Mouse (Mus musculus) hindbrain, embryonic 16.5 days (tissue): ENCODE measurements around the gene Kif6. TPM values are rescaled to one million over a fixed set of nuclear protein-coding genes. Genes with fewer than 3 reads are reported as not detected.

Experiments used
- ATAC-seq: fragments of 200-750 bp; cut with Nextera tagmentation; 2 replicates; pipeline ENCODE4 v1.8.0; 2017; ENCODE audit warnings: moderate TSS enrichment, moderate library complexity
- H3K27ac ChIP-seq: fragments of 300-500 bp; sonication (generic); 2 replicates; pipeline ENCODE4 v1.5.1; 2014; ENCODE audit warnings: low read depth, mild to moderate bottlenecking, control low read depth, low read length, moderate library complexity
- H3K27me3 ChIP-seq: fragments of 300-500 bp; sonication (generic); replicated peaks from 2 replicates; pipeline ENCODE4 v1.6.1; 2014; ENCODE audit warnings: low read length; ENCODE audit not compliant: control insufficient read depth, insufficient read depth
- H3K36me3 ChIP-seq: fragments of 300-500 bp; sonication (generic); 2 replicates; pipeline ENCODE4 v1.6.1; 2014; ENCODE audit warnings: mild to moderate bottlenecking, low read length, moderate library complexity, mixed read lengths; ENCODE audit not compliant: control insufficient read depth, insufficient read depth
- H3K4me1 ChIP-seq: fragments of 300-500 bp; sonication (generic); 2 replicates; pipeline ENCODE4 v1.6.1; 2014; ENCODE audit warnings: low read depth, low read length; ENCODE audit not compliant: control insufficient read depth, insufficient read depth
- H3K4me2 ChIP-seq: fragments of 300-500 bp; sonication (generic); 2 replicates; pipeline ENCODE4 v1.6.1; 2014; ENCODE audit warnings: mild to moderate bottlenecking, low read length, control low read depth, moderate library complexity
- H3K4me3 ChIP-seq: fragments of 300-500 bp; sonication (generic); 2 replicates; pipeline ENCODE4 v1.5.1; 2014; ENCODE audit warnings: mild to moderate bottlenecking, low read length, control low read depth, moderate library complexity
- H3K9ac ChIP-seq: fragments of 300-500 bp; sonication (generic); 2 replicates; pipeline ENCODE4 v1.6.1; 2014; ENCODE audit warnings: low read depth, mild to moderate bottlenecking, control low read depth, low read length, moderate library complexity
- H3K9me3 ChIP-seq: fragments of 300-500 bp; sonication (generic); 2 replicates; pipeline ENCODE4 v1.6.1; 2014; ENCODE audit warnings: mild to moderate bottlenecking, low read length, moderate library complexity; ENCODE audit not compliant: control insufficient read depth
- WGBS: fragments of 180-500 bp; shearing (Covaris S2); extraction: QIAGEN DNeasy Blood & Tissue Kit; methylation state at CpG from one replicate; pipeline ENCODE4 v1.1.7; 2014; 5-methylcytosine and 5-hydroxymethylcytosine counted together
- polyA plus RNA-seq: library from polyadenylated mRNA; unstranded; fragments of >200 nt; fragmentation: Nextera tagmentation; extraction: Ambion mirVana; gene quantifications from 2 replicates; pipeline ENCODE4 v1.2.1, GENCODE M21; 2015

The Kif6 gene
- polyA plus RNA-seq, 1 experiment from 2014 or later: 2.0 TPM

DNA sequence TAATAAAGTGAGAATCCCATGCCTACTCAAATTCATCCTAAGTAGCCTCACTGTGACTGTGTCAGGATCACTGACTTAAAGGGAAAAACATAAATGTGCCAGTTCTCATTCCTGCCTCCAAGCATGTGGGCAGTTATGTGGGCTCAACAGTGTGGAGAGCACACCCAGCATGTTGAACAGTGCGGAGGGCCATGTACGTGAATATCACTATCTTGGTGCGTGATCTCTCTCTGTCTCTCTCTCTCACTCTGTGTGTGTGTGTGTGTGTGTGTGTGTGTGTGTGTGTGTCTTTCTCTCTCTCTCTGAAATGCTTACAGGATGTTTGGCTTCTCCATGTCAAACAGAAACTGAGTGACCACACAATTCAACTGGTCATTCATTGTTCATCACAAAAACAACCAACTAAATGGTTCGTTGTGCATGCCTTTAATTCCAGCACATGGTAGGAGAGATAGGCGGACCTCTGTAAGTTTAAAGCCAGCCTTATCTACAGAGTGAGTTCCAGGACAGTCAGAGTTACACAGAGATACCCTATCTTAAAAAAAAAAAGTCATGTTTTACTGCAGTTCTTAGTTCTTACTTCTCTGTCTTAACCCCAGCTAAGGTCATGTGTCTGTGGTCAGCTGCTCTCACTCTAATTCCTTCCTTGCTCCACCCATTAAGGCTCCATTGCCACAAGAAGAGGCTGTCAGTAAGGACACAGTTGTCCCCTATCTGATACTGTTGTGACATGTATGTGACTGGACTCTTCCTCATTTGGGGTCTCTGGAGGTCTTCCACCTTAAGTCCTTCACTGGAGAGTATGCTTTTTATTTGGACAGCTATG lies 266.2 kb downstream of the Kif6 start:
- Histone ChIP-seq H3K4me1 (peaks cover 4% of the 10 kb centered on the region), H3K27ac (no peak overlapping the region), H3K4me2 (no peak overlapping the region), H3K36me3 (no peaks in the 10 kb centered on the region), H3K9me3 (no peaks in the 10 kb centered on the region), H3K4me3 (no peak overlapping the region), H3K9ac (no peak overlapping the region), H3K27me3 (no peaks in the 10 kb centered on the region)
- ATAC-seq: no peak
- 85% methylated on average over 5 of the region's 5 CpGs for WGBS

DNA sequence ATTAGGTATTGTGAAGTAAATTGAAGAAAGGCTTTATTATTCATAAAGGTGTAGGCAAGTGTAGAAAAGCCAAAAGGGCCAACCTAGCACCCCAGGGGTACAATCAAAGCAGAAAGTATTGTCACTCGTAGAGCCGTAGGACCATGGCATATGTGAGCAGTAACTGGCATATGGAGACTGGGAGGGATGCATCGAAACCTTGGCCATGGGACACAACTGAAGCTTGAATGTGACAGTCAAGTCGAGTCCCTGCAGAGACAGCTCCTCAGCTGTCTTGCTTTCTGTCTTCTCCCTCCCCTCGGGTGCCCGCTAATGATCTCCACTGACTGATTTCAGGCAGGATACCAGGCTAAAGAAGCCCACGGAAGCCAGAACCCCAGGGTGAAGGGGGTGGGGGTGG lies 266.9 kb downstream of the Kif6 start:
- no peak overlapping the region for H3K4me3 ChIP-seq
- H3K4me2 ChIP-seq: no peak overlapping the region
- H3K4me1 ChIP-seq: peaks cover 4% of the 10 kb centered on the region
- H3K27ac ChIP-seq: no peak overlapping the region
- no peaks in the 10 kb centered on the region for H3K9me3 ChIP-seq
- H3K36me3 ChIP-seq: no peaks in the 10 kb centered on the region
- 78% methylated on average over 7 of the region's 7 CpGs for WGBS
- no peak for ATAC-seq
- no peak overlapping the region for H3K9ac ChIP-seq
- H3K27me3 ChIP-seq: no peaks in the 10 kb centered on the region

DNA sequence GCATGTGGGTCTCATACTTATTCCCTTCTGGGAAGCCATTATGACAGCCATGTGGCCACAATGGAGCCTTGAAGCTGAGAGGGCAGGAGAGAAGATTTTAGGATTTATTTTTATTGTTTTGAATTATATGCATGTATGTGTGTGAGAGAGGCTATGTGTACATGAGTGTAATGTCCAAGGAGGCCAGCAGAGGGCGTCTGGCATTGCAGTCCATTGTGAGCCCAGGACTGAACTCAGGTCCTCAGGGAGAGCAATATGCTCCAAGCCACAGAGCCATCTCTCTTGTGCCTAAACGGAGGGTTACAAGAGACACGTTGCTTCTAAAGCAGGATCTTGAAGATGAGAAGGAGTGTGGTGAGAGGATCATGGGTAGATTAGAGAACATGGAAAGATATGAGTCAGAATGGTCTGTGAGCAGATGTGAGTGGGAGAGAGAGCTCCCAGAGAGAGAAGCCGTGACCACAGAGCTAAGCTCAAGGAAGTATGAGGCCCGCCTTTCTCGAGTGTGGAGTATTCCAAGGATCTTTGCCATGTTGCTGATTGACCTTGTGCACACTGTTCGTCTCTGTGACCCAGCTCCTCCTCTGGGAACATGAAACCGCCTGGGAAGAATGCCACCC lies 268.3 kb downstream of the Kif6 start:
- Histone ChIP-seq H3K27ac (no peak overlapping the region), H3K36me3 (no peaks in the 10 kb centered on the region), H3K9ac (no peak overlapping the region), H3K27me3 (no peaks in the 10 kb centered on the region), H3K4me3 (no peak overlapping the region), H3K4me2 (no peak overlapping the region), H3K9me3 (no peaks in the 10 kb centered on the region), H3K4me1 (peaks cover 4% of the 10 kb centered on the region)
- no peak for ATAC-seq
- WGBS: 89% methylated on average over 8 of the region's 8 CpGs

DNA sequence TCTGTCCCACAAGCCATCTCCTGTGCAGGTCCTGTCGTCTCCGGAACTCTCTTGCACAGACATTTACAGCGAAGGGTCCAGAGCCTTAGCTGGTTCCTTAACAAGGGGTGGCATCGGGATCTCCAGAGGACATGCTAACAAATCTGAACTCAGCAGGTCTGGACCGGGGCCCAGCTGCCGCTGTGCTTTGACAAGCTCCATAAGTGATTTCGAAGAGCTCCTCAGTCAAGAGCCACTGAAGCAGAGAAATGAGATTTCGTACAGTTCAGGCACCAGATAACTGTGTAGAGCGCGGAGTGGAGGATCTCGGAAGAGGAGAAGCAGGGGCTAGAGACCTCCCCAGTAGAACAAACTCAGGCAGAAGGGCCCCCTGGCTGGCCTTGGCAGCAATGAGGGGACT lies 270.1 kb downstream of the Kif6 start:
- Histone ChIP-seq H3K4me2 (no peak overlapping the region), H3K9ac (no peak overlapping the region), H3K36me3 (no peaks in the 10 kb centered on the region), H3K9me3 (no peaks in the 10 kb centered on the region), H3K4me1 (peaks cover 4% of the 10 kb centered on the region), H3K4me3 (no peak overlapping the region), H3K27ac (no peak overlapping the region; the same call in 1 of the 2 replicates), H3K27me3 (no peaks in the 10 kb centered on the region)
- WGBS: 52% methylated on average over 11 of the region's 11 CpGs
- ATAC-seq: peak; percentile 46

DNA sequence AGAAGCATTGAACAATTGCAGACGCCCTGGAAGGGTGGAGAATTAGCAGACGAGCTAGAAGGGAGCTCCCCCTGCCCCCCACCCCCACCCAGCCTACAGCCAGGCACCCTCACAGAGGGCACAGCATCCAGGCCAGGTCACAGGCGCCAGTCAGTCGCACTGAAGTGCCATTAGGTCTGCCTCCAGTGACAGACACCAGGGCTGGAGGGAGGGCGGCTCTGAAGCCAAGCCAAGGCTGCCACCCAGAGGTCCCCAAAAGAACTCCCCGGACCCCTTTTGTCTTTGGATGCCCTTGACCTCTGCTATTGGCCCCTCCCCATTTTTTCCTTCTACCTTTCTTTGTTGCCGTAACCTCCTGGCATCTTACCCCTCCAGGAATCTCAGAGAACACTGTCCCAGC lies 274.7 kb downstream of the Kif6 start:
- no peaks in the 10 kb centered on the region for H3K36me3 ChIP-seq
- H3K27me3 ChIP-seq: no peaks in the 10 kb centered on the region
- WGBS: 31% methylated on average over 6 of the region's 7 CpGs
- H3K4me2 ChIP-seq: no peak overlapping the region
- H3K9me3 ChIP-seq: no peaks in the 10 kb centered on the region
- peaks cover 4% of the 10 kb centered on the region for H3K4me1 ChIP-seq
- H3K9ac ChIP-seq: no peak overlapping the region
- ATAC-seq: peak; percentile 51
- H3K4me3 ChIP-seq: no peak overlapping the region
- H3K27ac ChIP-seq: no peak overlapping the region

DNA sequence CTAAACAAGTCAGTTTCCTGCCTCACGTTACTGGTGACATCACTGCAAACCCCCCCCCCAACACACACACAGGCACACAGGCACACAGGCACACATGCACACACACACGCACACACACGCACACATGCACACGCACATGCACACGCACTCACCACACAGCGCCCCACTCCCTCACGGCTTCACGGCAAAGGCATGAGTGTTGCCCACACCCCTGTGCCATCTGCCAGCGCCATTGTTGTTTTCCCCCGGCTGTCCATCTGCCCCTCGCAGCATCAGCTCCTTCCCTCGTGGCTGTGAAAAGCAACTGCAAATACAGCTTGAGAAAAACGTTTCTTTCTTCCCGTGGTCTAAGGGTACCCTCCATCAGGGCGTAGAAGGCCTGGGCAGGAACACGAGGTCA lies 275.9 kb downstream of the Kif6 start:
- Histone ChIP-seq H3K27me3 (no peaks in the 10 kb centered on the region), H3K4me3 (no peak overlapping the region), H3K27ac (no peak overlapping the region), H3K4me2 (no peak overlapping the region), H3K9me3 (no peaks in the 10 kb centered on the region), H3K36me3 (no peaks in the 10 kb centered on the region), H3K9ac (no peak overlapping the region), H3K4me1 (no peaks in the 10 kb centered on the region)
- 77% methylated on average over 16 of the region's 16 CpGs for WGBS
- ATAC-seq: no peak

DNA sequence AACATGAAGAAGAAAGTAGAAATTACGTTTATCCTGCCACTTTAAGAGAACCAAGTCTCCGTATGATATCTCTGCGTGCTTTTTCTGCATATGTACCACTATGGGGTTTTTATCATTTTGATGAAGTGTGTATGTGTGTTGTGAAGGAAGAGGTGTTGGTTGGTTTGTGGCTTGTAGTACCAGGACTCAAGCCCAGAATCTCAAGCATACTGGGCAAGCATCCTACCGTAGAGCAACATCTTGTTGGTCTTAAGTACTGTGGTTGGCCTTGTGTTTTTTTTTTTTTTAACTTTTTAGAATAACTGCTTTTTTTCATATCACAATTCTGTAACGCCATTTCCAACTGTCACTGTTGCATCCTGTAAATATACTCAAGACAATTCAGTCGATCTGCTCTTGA lies 277.5 kb downstream of the Kif6 start:
- no peak for ATAC-seq
- H3K9me3 ChIP-seq: no peaks in the 10 kb centered on the region
- WGBS: 96% methylated on average over 6 of the region's 6 CpGs
- no peaks in the 10 kb centered on the region for H3K4me1 ChIP-seq
- no peak overlapping the region for H3K9ac ChIP-seq
- H3K27ac ChIP-seq: no peak overlapping the region
- no peaks in the 10 kb centered on the region for H3K27me3 ChIP-seq
- H3K4me3 ChIP-seq: no peak overlapping the region
- no peaks in the 10 kb centered on the region for H3K36me3 ChIP-seq
- no peak overlapping the region for H3K4me2 ChIP-seq

DNA sequence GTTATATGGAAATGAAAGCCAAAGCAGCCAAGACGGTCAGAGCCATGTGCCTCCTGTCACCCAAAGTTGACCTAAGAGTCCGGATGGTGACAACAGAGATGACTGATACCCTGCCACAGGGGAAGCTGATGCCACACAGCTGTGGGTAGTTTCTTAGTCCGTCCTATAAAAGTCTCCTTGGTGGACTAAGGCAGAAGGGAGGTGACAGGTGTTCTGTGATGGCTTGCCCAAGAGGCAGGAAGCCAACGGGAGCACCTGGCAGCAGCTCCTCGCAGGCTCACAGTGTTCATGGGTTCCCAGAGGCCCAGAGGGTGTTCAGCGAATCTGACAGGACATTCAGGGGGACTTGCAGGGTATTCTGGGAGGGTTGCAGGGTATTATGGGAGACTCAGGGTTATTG lies 279.5 kb downstream of the Kif6 start:
- H3K4me1 ChIP-seq: no peaks in the 10 kb centered on the region

DNA sequence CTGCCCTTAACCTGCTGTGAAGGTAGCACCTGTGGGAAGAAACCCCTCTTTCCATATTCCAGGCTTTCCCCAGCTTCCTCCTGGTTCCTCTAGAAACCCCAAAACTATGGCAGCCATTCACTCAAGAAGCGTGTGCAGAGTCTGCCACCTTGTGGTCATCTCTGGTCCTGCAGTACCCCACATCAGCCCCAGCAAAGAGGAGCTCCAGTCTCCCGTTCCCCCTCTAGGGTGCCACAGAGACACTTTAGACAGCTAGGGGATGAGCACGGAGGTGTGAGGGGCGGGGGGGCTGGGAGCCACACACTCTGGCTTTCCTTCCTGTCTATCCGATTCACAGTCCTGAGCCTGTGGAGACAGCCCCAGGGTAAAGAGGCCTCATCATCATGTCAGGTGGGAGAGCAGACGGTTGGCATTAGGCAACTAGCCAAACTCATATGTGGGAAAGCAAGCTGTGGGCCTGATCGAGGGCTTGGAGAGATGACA lies 284.0 kb downstream of the Kif6 start:
- no peak overlapping the region for H3K4me2 ChIP-seq
- 0 out of 2 replicates have a peak overlapping the region, but pooled peaks have one; percentile 0 for H3K9ac ChIP-seq
- 0 out of 2 replicates have a peak, but pooled peaks cover 2% of the 10 kb centered on the region for H3K27me3 ChIP-seq
- H3K36me3 ChIP-seq: no peaks in the 10 kb centered on the region
- H3K9me3 ChIP-seq: no peaks in the 10 kb centered on the region
- peak; percentile 78 for ATAC-seq
- H3K4me3 ChIP-seq: no peak overlapping the region
- no peak overlapping the region for H3K27ac ChIP-seq
- 16% methylated on average over 7 of the region's 7 CpGs for WGBS
- H3K4me1 ChIP-seq: peaks cover 2% of the 10 kb centered on the region; the same call in 1 of the 2 replicates

More for the DNA sequence above, 279.5 kb downstream of the Kif6 start:
- no peak overlapping the region for H3K4me3 ChIP-seq
- no peak overlapping the region for H3K27ac ChIP-seq
- H3K9me3 ChIP-seq: no peaks in the 10 kb centered on the region
- 83% methylated on average over 6 of the region's 6 CpGs for whole genome bisulfite sequencing
- no peak overlapping the region for H3K4me2 ChIP-seq
- no peak overlapping the region for H3K9ac ChIP-seq
- no peaks in the 10 kb centered on the region for H3K36me3 ChIP-seq
- H3K27me3 ChIP-seq: no peaks in the 10 kb centered on the region
- ATAC-seq: no peak
